Mouse (Mus musculus) myocyte (in vitro differentiated cells): ENCODE results near the gene Pnliprp1. TPM values are rescaled to one million over a fixed set of nuclear protein-coding genes. Genes with fewer than 3 reads are reported as not detected.

Experiments used
- H3K27me3 ChIP-seq: one replicate; pipeline ENCODE4 v1.6.1; 2011; ENCODE audit not compliant: control insufficient read depth, insufficient read depth, insufficient read length
- H3K36me3 ChIP-seq: one replicate; pipeline ENCODE4 v1.6.1; 2011; ENCODE audit not compliant: control insufficient read depth, insufficient read depth
- H3K4me2 ChIP-seq: one replicate; pipeline ENCODE4 v1.6.1; 2011; ENCODE audit warnings: low read depth, control low read depth
- H3K4me3 ChIP-seq: one replicate; pipeline ENCODE4 v1.5.1; 2011; ENCODE audit warnings: mild to moderate bottlenecking, control low read depth, moderate library complexity
- H3K79me2 ChIP-seq: one replicate; pipeline ENCODE4 v1.6.1; 2011; ENCODE audit not compliant: control insufficient read depth, insufficient read depth
- H3ac ChIP-seq: one replicate; pipeline ENCODE4 v1.6.1; 2011; ENCODE audit not compliant: control insufficient read depth, insufficient read length
- CEBPB ChIP-seq: IDR thresholded peaks from 2 replicates; pipeline ENCODE4 v1.6.1; 2011; ENCODE audit warnings: mild to moderate bottlenecking, moderate library complexity; ENCODE audit not compliant: poor library complexity, insufficient read depth, severe bottlenecking
- E2F4 ChIP-seq: IDR thresholded peaks from one replicate; pipeline ENCODE4 v1.6.1; 2011; ENCODE audit warnings: mild to moderate bottlenecking, control low read depth, moderate library complexity; ENCODE audit not compliant: insufficient read depth
- MAX ChIP-seq: IDR thresholded peaks from one replicate; pipeline ENCODE4 v1.6.1; 2011; ENCODE audit warnings: low read depth, mild to moderate bottlenecking, control low read depth
- MYOG ChIP-seq, 3 experiments: IDR thresholded peaks; one replicate each; pipeline ENCODE4 v1.6.1; 2011; ENCODE audit warnings: control low read depth in 2 of 3, low read depth in 2 of 3, mild to moderate bottlenecking in 2 of 3; ENCODE audit not compliant: insufficient read length in 2 of 3, control insufficient read depth in 1 of 3, insufficient read depth in 1 of 3
- POLR2A ChIP-seq: IDR thresholded peaks from one replicate; pipeline ENCODE4 v1.6.1; 2011; ENCODE audit warnings: low read depth, mild to moderate bottlenecking, control low read depth, moderate library complexity; ENCODE audit not compliant: insufficient read length
- POLR2AphosphoS2 ChIP-seq: IDR thresholded peaks from one replicate; pipeline ENCODE4 v1.6.1; 2011; ENCODE audit warnings: low read depth, control low read depth; ENCODE audit not compliant: insufficient read length
- TCF12 ChIP-seq: IDR thresholded peaks from one replicate; pipeline ENCODE4 v1.6.1; 2011; ENCODE audit warnings: mild to moderate bottlenecking, control low read depth; ENCODE audit not compliant: poor library complexity, insufficient read depth, severe bottlenecking
- TCF3 ChIP-seq: IDR thresholded peaks from one replicate; pipeline ENCODE4 v1.6.1; 2011; ENCODE audit warnings: low read depth, control low read depth; ENCODE audit not compliant: insufficient read length
- USF1 ChIP-seq: IDR thresholded peaks from one replicate; pipeline ENCODE4 v1.6.1; 2011; ENCODE audit warnings: low read depth, mild to moderate bottlenecking, control low read depth, moderate library complexity
- polyA plus RNA-seq: library from polyadenylated mRNA; unstranded; fragments of >200 nt; fragmentation: generic; extraction: Trizol; gene quantifications from one replicate; pipeline ENCODE4 v1.2.1, GENCODE M21; 2012; ENCODE audit warnings: missing spikeins

Gene Pnliprp1
- polyA plus RNA-seq, 1 experiment = not detected

- H3K4me2 ChIP-seq = no peak overlapping the region
- no peaks in the 10 kb centered on the region for H3K79me2 ChIP-seq
- TF ChIP-seq CEBPB (no peak), USF1 (no peak), MYOG (IDR thresholded peaks at IDR 0.05; ENCODE audit: control insufficient read depth in 1 of 3, insufficient read depth in 1 of 3, insufficient read length in 2 of 3, low read depth in 2 of 3) (no peak), MAX (no peak), POLR2A (no peak)
- no peaks in the 10 kb centered on the region for H3K36me3 ChIP-seq
- H3K27me3 ChIP-seq = peaks cover 37% of the 10 kb centered on the region
- H3ac ChIP-seq = no peak overlapping the region
- no peak overlapping the region for H3K4me3 ChIP-seq
These were observed 52.9 kb downstream of the Pnliprp1 start for GRCm38 (mm10) chr19:58781566-58781965.

- TF ChIP-seq POLR2A (no peak), CEBPB (no peak), E2F4 (no peak), USF1 (no peak), POLR2AphosphoS2 (no peak), MAX (no peak), TCF12 (no peak)
- H3K27me3 ChIP-seq = peaks cover 30% of the 10 kb centered on the region
- no peak overlapping the region for H3K4me2 ChIP-seq
- no peak overlapping the region for H3K4me3 ChIP-seq
- no peaks in the 10 kb centered on the region for H3K36me3 ChIP-seq
- H3ac ChIP-seq = no peak overlapping the region
- no peaks in the 10 kb centered on the region for H3K79me2 ChIP-seq
These were observed 55.3 kb downstream of the Pnliprp1 start for GRCm38 (mm10) chr19:58783938-58784337.

- H3K79me2 ChIP-seq = no peaks in the 10 kb centered on the region
- no peaks in the 10 kb centered on the region for H3K27me3 ChIP-seq
- TF ChIP-seq TCF12 (no peak), TCF3 (no peak)
- no peak overlapping the region for H3ac ChIP-seq
- H3K4me3 ChIP-seq = no peak overlapping the region
- H3K4me2 ChIP-seq = no peak overlapping the region
- no peaks in the 10 kb centered on the region for H3K36me3 ChIP-seq
These were observed 60.5 kb downstream of the Pnliprp1 start for GRCm38 (mm10) chr19:58789194-58789593.

Other genes with a start within 250 kb of the Pnliprp1 start
- not detected for gene Ccdc172, start 216.9 kb upstream of the Pnliprp1 start, polyA plus RNA-seq
- gene Pnlip, start 76.4 kb upstream of the Pnliprp1 start, polyA plus RNA-seq = not detected
- gene Pnliprp2, start 30.8 kb downstream of the Pnliprp1 start, polyA plus RNA-seq = not detected
- not detected for gene 1700019N19Rik, start 65.6 kb downstream of the Pnliprp1 start, polyA plus RNA-seq
- gene Eno4, start 214.5 kb downstream of the Pnliprp1 start, polyA plus RNA-seq = 0.13 TPM
- 6.6 TPM for gene Hspa12a, start 214.8 kb downstream of the Pnliprp1 start, polyA plus RNA-seq